Mouse (Mus musculus) T-cell, adult 2 months (primary cell): ENCODE data around the gene Adamtsl4.

ENCODE experiments used
- DNase-seq: peaks from one replicate; pipeline ENCODE4 v3.0.0; 2022; ENCODE audit warnings: low spot score

Adamtsl4 gene

DNA sequence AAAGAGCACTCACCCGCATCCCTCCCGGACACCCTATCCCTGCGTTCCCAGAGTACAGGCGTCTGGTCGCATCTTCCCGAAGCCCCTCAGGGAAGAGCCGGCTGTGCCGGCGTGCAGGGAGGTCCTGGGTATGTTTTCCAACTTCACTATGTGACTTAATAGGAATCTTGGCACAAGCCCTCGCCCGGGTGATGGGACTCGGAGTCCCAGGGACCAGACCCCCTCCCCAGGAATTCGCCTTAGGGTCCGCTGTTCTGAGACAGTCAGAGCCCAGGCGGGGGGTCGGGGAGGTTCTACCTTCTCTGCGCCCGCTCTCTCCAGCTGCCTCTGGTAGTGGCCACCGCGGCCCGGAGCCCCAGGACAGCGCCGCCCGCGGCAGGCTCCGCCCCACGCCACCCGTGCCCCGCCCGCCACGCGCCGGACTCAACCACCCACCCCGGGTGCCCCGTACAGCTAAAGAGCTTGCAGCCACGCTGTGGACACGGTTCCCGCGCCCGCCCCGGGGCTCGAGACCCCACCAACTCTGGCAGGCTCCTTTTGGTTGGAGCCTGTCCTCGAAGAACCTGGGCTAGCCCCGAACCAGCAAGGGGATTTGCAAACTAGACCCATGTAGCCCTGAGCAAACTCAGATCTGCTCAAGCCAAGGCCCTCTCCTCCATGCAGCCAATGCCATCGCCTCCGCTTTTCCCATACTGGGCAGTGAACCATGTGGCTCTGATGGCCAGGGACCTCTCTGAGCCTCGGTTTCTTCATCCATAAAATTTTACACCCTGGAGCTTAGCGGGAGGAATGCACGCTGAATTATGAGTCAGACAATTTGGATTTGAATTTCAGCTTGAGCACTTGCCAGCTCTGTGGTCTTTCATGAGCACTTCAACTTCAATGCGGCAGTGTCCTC is at the start of gene Adamtsl4:
Gene Adamtsl4 (minus strand): TSS at position 394 of the 898 bp plus-strand sequence.
- peak; percentile 50 for DNase-seq

DNA sequence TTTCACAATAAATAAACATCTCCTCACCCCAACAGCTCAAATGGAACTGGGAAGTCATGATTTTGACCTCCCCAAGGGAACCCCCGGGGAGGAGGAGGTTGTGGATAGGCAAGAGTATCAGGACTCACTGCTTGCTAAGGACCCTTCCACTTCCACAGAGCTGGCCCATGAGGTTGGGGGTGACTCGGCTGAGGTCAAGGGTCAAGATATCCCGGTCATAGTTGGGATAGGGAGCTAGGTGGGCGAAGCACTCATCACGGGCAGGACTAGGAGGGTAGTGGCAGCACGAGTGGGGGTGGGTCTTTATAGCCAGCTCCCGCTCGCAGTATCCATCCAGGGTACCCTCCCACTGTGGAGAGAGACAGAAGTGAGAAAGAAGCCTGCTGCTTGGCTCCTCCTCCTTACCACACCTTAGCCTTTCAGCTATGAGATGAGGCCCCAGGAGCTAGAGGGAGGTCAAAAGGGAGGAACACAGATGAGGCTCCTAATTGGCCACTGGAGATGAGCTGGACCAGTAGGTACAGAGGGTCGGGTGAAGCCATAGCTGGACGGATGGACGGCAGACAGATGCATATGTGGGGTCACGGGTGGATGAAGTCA is 47.5 kb upstream of the Adamtsl4 start:
- no peak for DNase-seq

DNA sequence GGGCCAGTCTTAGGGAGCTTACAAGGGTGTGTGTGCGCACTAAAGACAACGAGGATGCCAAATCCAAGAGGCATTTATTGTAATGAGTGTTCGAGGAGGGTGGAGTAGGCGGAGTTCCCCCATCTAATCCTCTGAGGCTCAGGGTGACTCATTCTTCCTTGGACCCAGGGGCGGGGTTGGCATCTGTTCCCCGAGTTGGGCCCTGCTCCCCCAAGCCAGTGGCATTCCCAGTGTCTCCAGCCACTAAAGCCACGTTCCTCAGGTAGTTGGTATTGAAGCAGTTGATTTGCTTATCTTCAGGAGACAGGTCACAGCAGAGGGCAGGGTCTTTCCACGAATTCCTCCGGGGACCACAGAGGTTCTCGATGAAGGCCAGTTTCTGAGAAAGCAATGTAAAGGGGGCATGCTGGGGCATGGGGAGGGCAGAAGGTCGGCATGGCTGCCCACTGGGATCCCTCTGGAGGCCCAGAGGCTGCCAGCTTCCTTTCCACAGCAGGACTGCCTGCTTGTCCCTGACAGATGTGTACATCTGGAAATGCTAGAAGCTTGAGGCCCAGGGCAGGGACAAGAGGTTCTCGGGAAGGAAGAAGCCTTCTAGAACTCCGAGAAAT is 46.5 kb upstream of the Adamtsl4 start:
- DNase-seq: no peak

DNA sequence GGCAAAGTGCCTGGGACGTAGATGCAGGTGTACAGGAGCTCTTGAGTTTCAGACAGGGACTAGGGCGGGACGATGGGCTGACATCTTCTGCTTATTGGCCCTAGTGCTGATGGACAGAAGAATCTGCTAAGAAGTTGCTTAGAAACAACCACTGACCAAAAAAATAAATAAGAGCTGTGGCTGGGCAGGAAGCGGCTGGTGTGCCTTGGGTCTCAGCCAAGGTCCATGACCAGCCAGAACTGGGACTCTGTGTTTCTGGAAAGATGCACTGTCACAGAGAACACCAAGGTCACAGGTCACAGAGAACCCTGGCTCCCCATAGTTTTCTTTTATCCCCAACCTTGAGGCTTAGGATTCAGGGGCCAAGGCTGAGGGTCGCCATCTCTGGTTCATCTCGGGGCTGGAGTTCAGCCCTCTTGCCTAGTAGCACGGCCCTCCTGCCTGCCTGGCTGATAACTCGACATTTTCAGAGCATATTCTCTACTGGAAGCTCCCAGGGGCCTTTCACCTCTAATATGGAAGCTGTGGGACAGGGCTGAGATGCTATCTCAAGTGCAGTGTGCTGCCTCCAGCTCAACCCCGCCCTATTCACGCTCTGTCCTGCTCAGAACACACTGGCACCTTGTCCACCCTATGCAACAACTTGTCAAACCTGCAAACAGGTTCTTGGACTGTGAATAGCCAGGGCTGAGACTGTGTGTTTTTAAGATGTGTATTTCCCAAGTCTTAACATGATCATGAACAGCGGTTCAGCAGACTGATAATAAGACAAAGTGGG is 45.2 kb upstream of the Adamtsl4 start:
- no peak for DNase-seq

DNA sequence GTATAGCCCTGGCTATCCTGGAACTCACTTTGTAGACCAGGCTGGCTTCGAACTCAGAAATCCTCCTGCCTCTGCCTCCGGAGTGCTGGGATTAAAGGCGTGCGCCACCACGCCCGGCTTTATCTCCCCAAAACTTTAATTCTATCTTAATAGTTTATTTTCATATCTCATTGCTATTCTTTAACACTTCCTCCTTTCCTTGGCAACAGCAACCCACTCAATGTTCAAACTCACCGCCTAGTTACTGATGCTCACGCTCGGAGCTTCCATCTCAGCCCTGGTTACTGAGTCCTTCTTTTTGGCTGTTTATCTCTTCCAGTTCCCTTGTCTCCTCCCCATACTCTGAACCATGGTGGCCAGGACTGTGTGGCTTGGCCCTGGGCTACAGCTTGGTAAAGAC is 44.6 kb upstream of the Adamtsl4 start:
- DNase-seq: no peak

DNA sequence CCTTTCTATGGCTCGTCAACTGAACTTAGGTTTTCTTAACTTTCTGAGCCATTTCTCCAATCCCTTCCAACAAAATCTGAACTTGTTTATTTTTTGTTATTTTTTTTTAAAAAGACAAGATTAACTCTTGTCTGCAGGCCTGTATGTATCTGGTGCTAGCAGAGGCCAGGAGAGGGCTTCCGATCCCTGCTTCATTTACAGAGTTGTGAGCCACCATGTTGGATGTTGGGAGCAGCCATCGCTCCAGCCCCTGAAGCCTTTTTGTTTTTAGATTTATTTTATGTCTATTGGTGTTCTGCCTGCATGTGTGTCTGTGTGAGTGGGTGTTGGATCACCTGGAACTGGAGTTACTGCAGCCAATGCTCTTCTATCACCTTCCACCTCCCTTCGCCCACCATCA is 44.1 kb upstream of the Adamtsl4 start:
- no peak for DNase-seq

DNA sequence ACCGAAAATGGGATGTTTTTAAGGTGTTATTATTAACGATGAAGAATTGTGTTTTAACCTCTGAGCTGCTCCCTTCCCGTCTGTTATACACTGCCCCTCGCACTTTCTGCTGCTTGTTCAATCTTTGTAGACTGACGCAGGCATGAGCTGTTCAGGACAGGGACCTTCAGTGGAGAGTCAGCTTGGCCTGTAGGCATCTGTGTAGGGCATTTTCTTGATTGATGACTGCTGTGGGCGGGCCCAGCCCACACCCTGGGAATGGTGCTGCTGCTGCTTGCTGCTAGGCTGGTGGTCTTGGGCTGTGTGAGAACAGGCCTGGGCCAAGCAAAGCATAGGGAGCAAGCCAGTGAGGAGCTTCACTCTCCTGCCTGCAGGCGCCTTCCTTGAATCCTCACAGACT is 42.7 kb upstream of the Adamtsl4 start:
- no peak for DNase-seq

DNA sequence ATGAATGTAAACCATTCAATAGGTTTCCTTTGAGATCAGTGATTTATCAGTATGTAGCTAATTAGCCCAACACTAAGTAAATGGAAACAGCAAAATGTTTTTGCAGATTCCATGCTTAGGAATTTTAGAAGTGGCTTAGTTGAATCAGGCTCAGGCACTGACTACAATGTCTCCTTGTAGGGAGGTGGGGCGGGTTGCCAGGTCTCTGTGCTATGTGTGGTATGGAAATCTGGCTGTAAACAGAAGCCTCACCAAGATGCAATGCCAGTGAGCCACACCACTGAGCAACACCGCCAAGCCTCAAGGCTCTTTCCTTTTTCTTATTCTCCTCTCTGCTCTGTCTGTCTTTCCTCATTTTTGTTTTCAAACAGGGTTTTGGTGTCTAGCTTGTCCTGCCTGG is 41.2 kb upstream of the Adamtsl4 start:
- DNase-seq: no peak

DNA sequence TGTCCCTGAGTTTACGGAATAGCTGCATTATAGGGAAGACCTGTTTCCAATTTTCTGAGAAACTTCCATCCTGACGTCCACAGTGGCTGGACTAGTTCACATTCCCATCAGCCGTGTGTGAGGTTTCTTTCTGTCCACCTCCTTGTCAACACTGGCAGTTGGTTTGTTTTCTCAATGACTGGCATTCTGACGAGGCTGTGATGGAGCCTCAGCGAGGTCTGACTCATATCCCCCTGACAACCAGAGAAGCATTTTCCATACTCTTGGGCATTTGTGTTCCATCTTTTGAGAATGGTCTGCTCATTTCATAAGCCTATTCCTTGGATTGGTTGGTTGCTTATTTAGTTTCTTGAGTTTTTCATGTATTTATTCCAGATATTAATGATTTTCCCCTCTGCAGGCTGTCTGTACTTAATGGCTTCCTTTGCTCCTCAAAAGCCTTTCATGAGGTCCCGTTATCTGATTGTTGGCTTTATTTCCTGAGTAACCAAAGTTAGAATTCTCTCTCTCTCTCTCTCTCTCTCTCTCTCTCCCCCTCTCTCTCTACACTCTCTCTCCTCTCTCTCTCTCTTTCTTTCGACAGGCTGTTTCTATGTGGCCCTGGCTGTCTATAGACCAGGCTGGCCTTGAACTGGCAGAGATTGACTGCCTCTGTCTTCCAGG is 39.1 kb upstream of the Adamtsl4 start:
- DNase-seq: no peak

DNA sequence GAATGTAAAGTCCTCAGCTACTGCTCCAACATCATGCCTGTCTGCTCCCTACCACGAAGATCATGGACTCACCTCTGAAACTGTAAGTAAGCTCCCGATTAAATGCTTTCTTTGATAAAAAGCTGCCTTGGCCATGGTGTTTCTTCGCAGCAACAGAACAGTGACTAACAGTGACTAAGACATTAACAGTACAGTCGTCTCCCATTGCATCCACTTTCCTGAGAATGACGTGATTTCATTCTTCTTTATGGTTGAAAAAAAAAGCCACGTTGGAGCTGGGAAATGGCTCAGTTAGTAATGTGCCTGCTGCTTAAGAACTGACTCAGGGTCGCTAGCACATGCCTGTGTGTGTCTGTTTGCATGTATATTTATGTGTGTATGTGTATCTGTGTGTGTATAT is 38.1 kb upstream of the Adamtsl4 start:
- DNase-seq: no peak

DNA sequence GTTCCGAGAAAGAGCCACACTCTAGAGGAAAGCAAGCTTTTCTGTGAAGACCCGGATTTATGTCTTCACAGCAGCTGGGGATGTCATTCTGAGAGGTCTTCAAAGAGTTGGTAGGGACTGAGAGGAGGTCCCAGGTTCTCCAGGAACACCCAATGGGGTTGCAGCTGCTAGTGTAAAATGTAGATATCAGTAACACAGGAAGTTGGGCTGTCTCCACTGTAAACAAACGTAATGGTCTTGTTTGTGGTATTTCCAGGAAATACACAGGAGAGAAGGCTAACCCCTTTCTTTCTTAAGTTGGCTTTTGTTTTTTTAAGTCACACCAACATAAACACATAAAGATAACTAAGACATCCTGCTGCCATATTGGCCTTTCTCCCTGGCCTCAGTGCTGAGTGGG is 34.7 kb upstream of the Adamtsl4 start:
- DNase-seq: peak; percentile 57

DNA sequence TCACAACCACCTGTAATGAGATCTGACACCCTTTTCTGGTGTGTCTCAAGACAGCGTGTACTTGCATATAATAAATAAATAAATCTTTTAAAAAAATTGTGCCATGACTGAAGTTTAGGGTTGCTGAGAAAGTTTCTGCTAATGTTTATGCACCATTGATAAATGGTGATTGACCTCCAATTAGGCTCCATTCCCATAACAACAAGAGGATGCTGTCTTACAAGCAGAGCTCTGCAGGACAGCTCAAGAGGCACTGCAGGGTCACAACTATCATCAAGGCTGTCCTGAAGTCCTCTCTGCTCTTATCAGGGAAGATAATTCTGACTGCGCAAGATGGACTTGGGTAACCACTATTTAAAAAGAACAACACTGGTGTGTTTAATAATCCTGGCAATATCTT is 30.4 kb upstream of the Adamtsl4 start:
- no peak for DNase-seq

DNA sequence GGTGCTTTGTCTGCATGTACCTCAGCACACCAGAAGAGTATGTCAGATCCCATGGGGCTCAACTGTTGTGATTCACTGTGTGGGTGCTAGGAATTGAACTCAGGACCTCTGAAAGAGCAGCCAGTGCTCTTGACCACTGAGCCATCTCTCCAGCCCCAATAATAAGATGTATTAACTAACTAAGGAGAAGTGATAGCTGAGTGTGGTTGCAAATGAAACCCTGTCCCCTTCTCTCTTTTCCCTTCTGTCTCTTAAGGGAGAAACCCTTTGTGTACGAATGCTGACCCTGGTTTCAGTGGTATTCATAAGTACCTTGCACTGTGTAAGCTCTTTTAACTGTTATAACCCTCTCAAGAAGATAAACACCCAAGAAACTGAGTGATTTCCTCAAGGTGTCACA is 28.4 kb upstream of the Adamtsl4 start:
- DNase-seq: no peak

DNA sequence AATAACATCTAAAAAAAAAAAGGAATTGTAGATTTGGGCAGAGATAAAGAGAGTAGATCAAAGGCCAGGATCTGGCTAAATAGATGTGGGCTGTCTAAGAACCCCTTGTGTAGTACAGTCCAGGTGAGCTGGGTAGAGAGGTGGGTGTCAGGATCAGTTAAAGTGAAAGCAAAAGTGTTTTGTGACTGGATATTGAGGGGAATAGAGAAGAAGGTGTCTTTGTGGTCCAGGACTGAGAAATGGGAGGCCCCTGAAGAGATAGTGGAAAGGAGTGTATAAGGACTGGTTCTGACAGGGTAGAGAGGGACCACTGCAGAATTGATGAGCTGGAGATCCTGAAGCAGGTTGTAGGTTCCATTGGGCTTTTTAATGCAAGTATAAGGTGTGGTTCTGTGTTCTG is 22.2 kb upstream of the Adamtsl4 start:
- DNase-seq: no peak

DNA sequence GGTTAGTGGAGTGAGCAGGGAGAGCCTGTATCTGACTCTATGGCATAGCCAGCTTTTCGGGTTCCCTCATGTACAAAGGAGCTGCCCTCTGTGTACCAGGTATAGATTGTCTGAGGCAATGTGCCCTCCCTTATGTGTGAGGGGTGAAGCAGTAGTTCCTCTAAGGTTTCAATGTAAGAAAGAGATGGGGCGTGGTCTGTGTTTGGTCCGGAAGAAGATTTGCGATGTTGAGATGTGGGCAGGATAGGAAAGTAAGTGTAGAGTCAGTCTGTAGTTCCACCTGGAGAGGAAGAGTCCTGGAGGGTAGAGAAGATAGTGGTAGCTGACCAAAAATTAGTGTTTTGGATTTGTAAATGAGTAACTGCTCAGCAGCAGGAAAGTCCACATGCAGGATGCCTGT is 21.3 kb upstream of the Adamtsl4 start:
- DNase-seq: peak; percentile 39

DNA sequence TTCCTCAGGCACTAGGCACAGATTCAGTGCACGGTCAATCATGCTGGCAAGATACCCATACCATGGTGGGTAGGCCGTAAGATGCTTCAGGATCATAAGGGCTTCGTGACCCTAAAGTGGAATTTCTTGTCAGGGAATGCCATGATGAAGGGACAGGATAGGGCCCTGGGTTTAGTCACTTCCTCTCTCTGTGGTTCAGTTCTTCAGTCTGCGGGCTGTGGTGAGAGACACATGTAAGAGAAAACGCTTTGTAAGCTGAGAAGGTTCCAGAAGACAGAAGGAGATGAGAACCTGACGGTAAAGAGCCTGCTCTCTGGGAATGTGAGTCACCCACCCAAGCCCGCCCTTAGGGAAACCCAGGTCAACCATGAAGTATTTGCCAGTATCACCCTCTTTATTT is 19.8 kb upstream of the Adamtsl4 start:
- peak; percentile 68 for DNase-seq

DNA sequence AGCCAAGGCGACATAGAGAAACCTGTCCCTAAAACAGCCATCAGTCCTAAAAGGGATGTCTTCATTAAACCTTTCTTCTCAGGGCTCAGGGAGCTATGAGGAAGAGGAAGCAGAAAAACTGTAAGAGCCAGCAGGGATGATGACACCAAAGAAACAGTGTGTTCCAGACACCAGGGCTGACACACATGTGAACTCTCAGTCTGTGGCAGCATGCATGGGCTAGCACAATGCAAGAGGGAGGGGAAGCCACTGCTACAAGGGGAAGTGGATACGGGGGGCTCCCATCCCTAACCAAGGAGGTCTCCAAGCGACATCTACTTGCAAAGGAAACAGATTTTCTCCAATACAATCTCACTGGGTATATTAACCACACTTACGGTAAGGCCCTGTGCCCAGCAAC is 18.6 kb upstream of the Adamtsl4 start:
- DNase-seq: no peak

DNA sequence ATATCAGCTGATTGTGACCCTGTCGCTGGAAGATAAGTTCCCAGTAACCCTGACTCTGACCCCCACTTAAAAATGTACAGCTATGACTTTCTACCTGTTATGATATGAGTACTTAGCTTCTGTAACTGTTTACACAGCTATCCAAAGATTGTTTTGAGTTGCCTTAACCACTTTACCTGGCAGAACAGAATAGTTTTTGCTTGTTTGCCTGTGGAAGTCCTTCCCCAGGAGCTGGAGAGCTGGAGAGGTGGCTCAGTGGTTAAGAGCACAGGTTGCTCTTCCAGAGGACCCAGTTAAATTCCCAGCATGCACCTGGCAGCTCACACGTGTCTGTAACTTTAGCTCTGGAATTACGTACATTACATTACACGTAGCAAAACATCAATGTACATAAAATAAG is 16.9 kb upstream of the Adamtsl4 start:
- no peak for DNase-seq

DNA sequence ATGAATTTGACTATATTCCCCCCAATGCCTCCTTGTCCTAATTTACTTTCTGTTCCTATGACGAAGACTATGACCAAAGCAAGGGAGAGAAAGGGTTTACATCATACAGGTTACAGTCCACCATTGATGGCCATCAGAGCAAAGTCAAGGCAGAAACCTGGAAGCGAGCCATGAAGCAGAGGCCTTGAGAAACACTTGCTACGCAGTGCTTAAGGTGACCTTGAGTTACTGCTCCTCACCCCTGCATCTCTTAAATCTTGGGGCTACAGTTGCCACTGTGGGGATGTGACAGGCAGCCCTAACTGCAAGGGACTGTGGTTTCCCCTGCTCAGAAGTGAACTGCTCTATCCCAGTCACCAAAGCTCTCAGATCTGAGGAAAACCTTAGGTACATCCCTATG is 15.6 kb upstream of the Adamtsl4 start:
- no peak for DNase-seq

DNA sequence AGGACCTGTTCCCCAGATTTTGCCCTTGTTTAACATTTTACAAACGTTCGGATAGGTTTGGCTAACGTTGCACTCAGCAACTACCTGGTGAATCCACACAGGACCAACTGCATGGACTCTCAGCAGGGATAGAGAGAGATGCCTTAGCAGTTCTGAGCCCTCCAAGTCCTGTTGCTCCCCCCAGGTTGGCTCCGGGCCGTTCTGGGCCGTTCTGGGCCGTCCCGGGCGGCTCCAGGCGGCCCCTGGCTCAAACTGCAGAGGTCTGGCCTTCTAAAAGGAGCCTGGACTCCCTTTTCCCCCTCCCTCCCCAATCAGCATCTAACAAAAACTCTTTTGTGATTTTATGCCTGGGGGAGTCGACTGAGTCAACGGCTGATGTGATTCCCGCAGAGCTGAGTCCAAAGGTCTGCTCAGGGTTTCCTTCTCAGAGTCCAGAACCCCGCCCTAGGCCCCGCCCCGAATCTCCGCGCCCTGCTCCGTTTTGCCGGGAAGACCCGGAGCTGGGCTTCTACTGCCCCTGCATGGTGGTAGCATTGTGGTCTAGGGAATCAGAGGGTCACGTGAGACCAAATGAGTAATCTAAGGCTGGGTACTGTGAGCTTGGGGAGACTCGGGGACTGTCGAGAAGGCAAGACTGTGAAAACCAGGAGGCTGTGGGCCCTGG is 14.3 kb upstream of the Adamtsl4 start:
- DNase-seq: no peak

DNA sequence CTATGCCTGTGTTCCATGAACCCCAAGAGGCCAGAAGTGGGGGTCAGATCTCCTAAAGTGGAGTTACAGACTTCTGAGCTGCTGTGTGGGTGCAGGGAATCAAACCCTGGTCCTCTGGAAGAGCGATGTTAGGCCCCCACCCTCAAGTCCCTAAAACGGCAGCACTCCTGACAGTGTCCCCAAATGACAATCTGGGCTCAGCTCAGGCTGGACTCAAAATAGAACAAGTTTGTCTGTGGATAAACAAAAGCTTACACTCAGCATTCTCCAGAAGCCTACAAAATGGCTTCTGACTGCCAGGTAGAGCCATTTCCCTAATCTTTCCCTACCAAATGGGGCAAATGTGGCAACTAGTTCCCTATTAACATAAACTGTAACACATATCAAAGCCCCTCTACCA is 13.4 kb upstream of the Adamtsl4 start:
- no peak for DNase-seq
